Mouse (Mus musculus) heart, postnatal 0 days (tissue): ENCODE measurements around the gene Dzank1. TPM values are rescaled to one million over a fixed set of nuclear protein-coding genes. Genes with fewer than 3 reads are reported as not detected.

Experiments used
- ATAC-seq: fragments of 200-750 bp; cut with Nextera tagmentation; 2 replicates; pipeline ENCODE4 v1.8.0; 2017; ENCODE audit warnings: low read depth, moderate number of reproducible peaks, moderate library complexity; ENCODE audit not compliant: insufficient read depth
- DNase-seq: peaks from one replicate; pipeline ENCODE4 v3.0.0-alpha.2; 2016; ENCODE audit warnings: low spot score
- H3K27ac ChIP-seq: fragments of 300-500 bp; sonication (generic); 2 replicates; pipeline ENCODE4 v1.5.1; 2014; ENCODE audit warnings: low read depth, mild to moderate bottlenecking
- H3K27me3 ChIP-seq: fragments of 300-500 bp; sonication (generic); 2 replicates; pipeline ENCODE4 v1.6.1; 2014; ENCODE audit warnings: low read length, mixed read lengths; ENCODE audit not compliant: control insufficient read depth, insufficient read depth
- H3K36me3 ChIP-seq: fragments of 300-500 bp; sonication (generic); replicated peaks from 2 replicates; pipeline ENCODE4 v1.6.1; 2014; ENCODE audit warnings: low read length, mixed read lengths; ENCODE audit not compliant: control insufficient read depth, insufficient read depth
- H3K4me1 ChIP-seq: fragments of 300-500 bp; sonication (generic); 2 replicates; pipeline ENCODE4 v1.6.1; 2014; ENCODE audit warnings: antibody characterized with exemption; ENCODE audit not compliant: control insufficient read depth, insufficient read depth
- H3K4me2 ChIP-seq: fragments of 300-500 bp; sonication (generic); 2 replicates; pipeline ENCODE4 v1.6.1; 2014; ENCODE audit warnings: low read depth, mild to moderate bottlenecking, low read length, moderate library complexity
- H3K4me3 ChIP-seq: fragments of 300-500 bp; sonication (generic); 2 replicates; pipeline ENCODE4 v1.5.1; 2014; ENCODE audit warnings: low read depth, low read length
- H3K9ac ChIP-seq: fragments of 300-500 bp; sonication (generic); replicated peaks from 2 replicates; pipeline ENCODE4 v1.6.1; 2014; ENCODE audit warnings: low read depth, low read length, mixed read lengths
- H3K9me3 ChIP-seq: fragments of 300-500 bp; sonication (generic); replicated peaks from 2 replicates; pipeline ENCODE4 v1.6.1; 2016; ENCODE audit warnings: low read length; ENCODE audit not compliant: control insufficient read depth
- CTCF ChIP-seq: IDR thresholded peaks from 2 replicates; pipeline ENCODE4 v1.5.1; 2016; ENCODE audit warnings: antibody characterized with exemption, control low read depth, low read depth
- EP300 ChIP-seq: IDR thresholded peaks from 2 replicates; pipeline ENCODE4 v1.6.1; 2016; ENCODE audit warnings: antibody characterized with exemption, low read depth
- WGBS: fragments of 180-500 bp; shearing (Covaris S2); extraction: QIAGEN DNeasy Blood & Tissue Kit; methylation state at CpG from one replicate; pipeline ENCODE4 v1.1.7; 2014; 5-methylcytosine and 5-hydroxymethylcytosine counted together
- polyA plus RNA-seq: library from polyadenylated mRNA; unstranded; fragments of >200 nt; fragmentation: Nextera tagmentation; extraction: Ambion mirVana; gene quantifications from 2 replicates; pipeline ENCODE4 v1.2.1, GENCODE M21; 2015
- total RNA-seq: library from RNA; depleted of rRNA; stranded (reverse); fragments of >200 nt; gene quantifications from 2 replicates; pipeline ENCODE4 v1.2.3, GENCODE M21; 2014; ENCODE audit warnings: low replicate concordance

Dzank1 gene
- total and polyA plus RNA-seq, 2 experiments from 2014 or later, result 0.79 TPM; not detected in 1

GRCm38 (mm10) chr2:144489342-144489741, 37.9 kb downstream of the Dzank1 start:
- Histone ChIP-seq H3K27me3 (no peaks in the 10 kb centered on the region), H3K4me2 (no peak overlapping the region), H3K9ac (no peak overlapping the region), H3K36me3 (no peaks in the 10 kb centered on the region), H3K27ac (no peak overlapping the region), H3K4me3 (no peak overlapping the region), H3K9me3 (no peaks in the 10 kb centered on the region), H3K4me1 (no peaks in the 10 kb centered on the region)
- ATAC-seq (no peak), DNase-seq (no peak)
- 80% methylated on average over 5 of the region's 5 CpGs for WGBS
- TF ChIP-seq EP300 (no peak), CTCF (no peak)

- Histone ChIP-seq H3K27ac (no peak overlapping the region), H3K9ac (no peak overlapping the region), H3K4me3 (no peak overlapping the region), H3K9me3 (no peaks in the 10 kb centered on the region), H3K4me2 (no peak overlapping the region), H3K36me3 (no peaks in the 10 kb centered on the region), H3K27me3 (no peaks in the 10 kb centered on the region), H3K4me1 (no peaks in the 10 kb centered on the region)
- 66% methylated on average over 6 of the region's 6 CpGs for WGBS
- no peak for DNase-seq
- TF ChIP-seq CTCF, result no peak
- no peak for TF ChIP-seq EP300
- no peak for ATAC-seq
Measured at GRCm38 (mm10) chr2:144487476-144487875, 39.7 kb downstream of the Dzank1 start.

DNA sequence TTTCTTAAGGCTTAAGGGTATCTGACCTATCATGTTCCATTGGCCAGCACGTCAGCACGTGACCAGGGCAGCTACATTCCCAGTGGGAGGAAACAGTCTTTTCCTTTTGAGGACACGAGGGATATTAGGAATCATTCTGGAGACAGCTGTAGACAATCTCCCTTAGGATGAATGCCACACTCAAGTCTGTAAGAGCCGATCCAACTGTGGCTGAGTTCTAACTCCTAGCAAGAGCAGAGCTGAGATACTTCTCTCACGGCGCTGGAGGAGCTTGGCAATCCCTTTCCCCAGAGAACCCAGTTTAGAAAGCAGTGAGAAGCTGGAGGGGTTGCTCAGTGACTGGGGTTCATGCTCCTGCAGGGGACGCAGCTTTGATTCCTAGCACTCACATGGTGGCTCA, 41.8 kb downstream of the Dzank1 start:
- 68% methylated on average over 7 of the region's 7 CpGs for WGBS
- no peak overlapping the region for H3K9ac ChIP-seq
- H3K4me1 ChIP-seq, result no peaks in the 10 kb centered on the region
- DNase-seq, result no peak
- H3K4me3 ChIP-seq, result no peak overlapping the region
- no peak overlapping the region for H3K4me2 ChIP-seq
- no peaks in the 10 kb centered on the region for H3K27me3 ChIP-seq
- H3K9me3 ChIP-seq, result no peaks in the 10 kb centered on the region
- H3K36me3 ChIP-seq, result no peaks in the 10 kb centered on the region
- no peak for TF ChIP-seq EP300
- TF ChIP-seq CTCF, result no peak
- no peak for ATAC-seq
- H3K27ac ChIP-seq, result no peak overlapping the region

DNA sequence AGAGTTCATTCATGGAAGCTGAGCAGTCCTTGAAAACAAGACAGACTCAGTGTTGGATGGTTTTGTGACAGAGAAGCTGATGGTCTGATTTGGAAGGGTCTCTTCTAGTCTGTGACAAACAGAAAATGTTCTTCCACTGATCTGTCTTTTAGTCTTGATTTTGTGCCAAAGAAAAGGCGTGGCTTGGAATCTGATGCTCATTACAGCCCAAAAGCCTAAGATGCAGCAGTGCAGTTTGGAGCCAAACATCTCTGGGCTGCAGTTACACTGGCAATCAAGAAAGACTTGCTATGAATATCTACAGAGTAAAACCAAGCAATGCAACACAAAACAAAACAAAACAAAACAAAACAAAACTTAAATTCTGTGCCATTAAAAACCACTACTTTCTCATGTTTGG, 43.1 kb downstream of the Dzank1 start:
- WGBS, result 50% methylated on average over 1 of the region's 1 CpGs
- Histone ChIP-seq H3K4me1 (no peaks in the 10 kb centered on the region), H3K4me2 (no peak overlapping the region), H3K27me3 (no peaks in the 10 kb centered on the region), H3K9me3 (no peaks in the 10 kb centered on the region), H3K27ac (no peak overlapping the region), H3K36me3 (no peaks in the 10 kb centered on the region), H3K4me3 (no peak overlapping the region), H3K9ac (no peak overlapping the region)
- ATAC-seq (no peak), DNase-seq (no peak)
- no peak for TF ChIP-seq EP300
- TF ChIP-seq CTCF, result no peak

GRCm38 (mm10) chr2:144479421-144479820, 47.8 kb downstream of the Dzank1 start:
- H3K36me3 ChIP-seq, result no peaks in the 10 kb centered on the region

DNA sequence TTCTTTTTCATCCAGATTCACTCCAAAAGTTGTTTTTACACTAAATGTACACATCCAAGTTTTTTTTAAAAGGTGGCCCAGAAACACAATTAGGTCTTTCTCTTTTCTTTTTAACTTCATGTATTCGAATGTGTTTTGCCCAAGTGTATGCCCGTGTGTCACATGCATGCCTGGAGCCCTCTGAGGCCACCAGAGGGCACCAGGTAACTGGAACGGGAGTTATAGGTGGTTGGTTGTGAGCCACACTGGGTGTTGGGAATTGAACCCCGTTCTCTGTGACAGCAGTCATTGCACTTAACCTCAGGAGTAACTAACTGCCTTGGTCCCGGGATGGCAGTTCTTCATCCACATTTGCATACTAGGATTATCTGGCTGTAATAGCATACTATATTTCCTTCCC, 60.0 kb downstream of the Dzank1 start:
- Histone ChIP-seq H3K36me3 (no peaks in the 10 kb centered on the region), H3K4me2 (no peak overlapping the region), H3K9me3 (no peaks in the 10 kb centered on the region), H3K27me3 (no peaks in the 10 kb centered on the region), H3K27ac (no peak overlapping the region), H3K4me3 (no peak overlapping the region), H3K4me1 (peaks cover 6% of the 10 kb centered on the region; the same call in 1 of the 2 replicates), H3K9ac (no peak overlapping the region)
- no peak for TF ChIP-seq EP300
- peak; percentile 43 for TF ChIP-seq CTCF
- WGBS, result 55% methylated on average over 5 of the region's 5 CpGs
- DNase-seq, result no peak
- ATAC-seq, result no peak

More at GRCm38 (mm10) chr2:144479421-144479820, 47.8 kb downstream of the Dzank1 start:
- H3K9ac ChIP-seq, result no peak overlapping the region
- H3K27ac ChIP-seq, result no peak overlapping the region
- no peak for DNase-seq
- peak; percentile 11; the same call in 1 of the 2 replicates for ATAC-seq
- no peaks in the 10 kb centered on the region for H3K9me3 ChIP-seq
- no peaks in the 10 kb centered on the region for H3K27me3 ChIP-seq
- no peak overlapping the region for H3K4me3 ChIP-seq
- 74% methylated on average over 2 of the region's 2 CpGs for WGBS
- H3K4me2 ChIP-seq, result no peak overlapping the region
- TF ChIP-seq EP300, result no peak
- TF ChIP-seq CTCF, result no peak
- H3K4me1 ChIP-seq, result no peaks in the 10 kb centered on the region
